Mouse (Mus musculus): Measurements from ENCODE around the gene Nkain1. TPM values are rescaled to one million over a fixed set of nuclear protein-coding genes. Genes with fewer than 3 reads are reported as not detected.

Gene Nkain1
- total RNA-seq, 1 experiment from 2014 or later: 5.6 TPM

Other genes starting within 250 kb of the Nkain1 start
- gene Zcchc17, start 214.2 kb downstream of the Nkain1 start, total RNA-seq (2021): 40.3 and 43.1 TPM in 2 replicates
- gene Snrnp40, start 214.0 kb downstream of the Nkain1 start, total RNA-seq (2021): 34.9 and 36.3 TPM in 2 replicates
- 84.4 and 96.9 TPM in 2 replicates for gene Pum1, start 89.1 kb upstream of the Nkain1 start, total RNA-seq (2021)
- 425 and 496 TPM in 2 replicates for gene Sdc3, start 218.4 kb upstream of the Nkain1 start, total RNA-seq (2021)

Measured in adrenal gland, postnatal 25 days (tissue).